Mouse (Mus musculus) C2C12 (cell line): ENCODE data around the gene Garem2.

Source experiments
- CTCF ChIP-seq: IDR thresholded peaks from one replicate; pipeline ENCODE4 v1.5.1; 2011; ENCODE audit not compliant: control insufficient read depth, insufficient read depth, insufficient read length
- MYOG ChIP-seq: IDR thresholded peaks from one replicate; pipeline ENCODE4 v1.6.1; 2011; ENCODE audit not compliant: control insufficient read depth, insufficient read length; ENCODE audit errors: extremely low read depth

DNA sequence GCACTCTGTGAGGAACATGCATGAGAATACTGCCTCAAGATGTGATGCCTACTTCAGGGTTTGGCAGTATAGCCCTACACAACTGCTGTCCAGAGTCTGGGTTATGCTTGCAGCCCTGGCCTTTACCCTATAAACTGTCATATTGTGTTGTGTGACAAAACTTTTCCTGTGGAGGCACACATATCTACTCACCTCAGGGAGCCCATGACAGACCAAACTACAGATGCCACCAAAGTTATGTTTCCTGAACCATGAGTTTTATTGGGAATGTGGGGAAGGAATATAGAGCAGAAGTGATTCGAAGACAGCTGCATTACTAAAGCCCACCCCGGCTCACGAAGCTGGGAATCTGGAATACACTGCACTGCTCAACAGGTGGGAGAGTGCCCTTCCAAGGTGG, 1.6 kb upstream of the Garem2 start:
- TF ChIP-seq CTCF: no peak
- no peak for TF ChIP-seq MYOG
